Mouse (Mus musculus) brain, embryonic 14.5 days (tissue): ENCODE results near the gene Gpr62. TPM values are rescaled to one million over a fixed set of nuclear protein-coding genes. Genes with fewer than 3 reads are reported as not detected.
A peak's percentile ranks its signal among the peaks of the same experiment; 100 is the strongest.

Experiments
- DNase-seq: peaks from one replicate; pipeline ENCODE4 v3.0.0-alpha.2; 2011; ENCODE audit warnings: low read depth
- CTCF ChIP-seq: fragments of 200-500 bp; IDR thresholded peaks from 2 replicates; pipeline ENCODE4 v1.5.1; 2012; ENCODE audit warnings: inconsistent platforms, mild to moderate bottlenecking, moderate library complexity, borderline replicate concordance; ENCODE audit not compliant: insufficient read depth, insufficient read length; ENCODE audit errors: extremely low read depth
- POLR2A ChIP-seq: fragments of 200-500 bp; IDR thresholded peaks from 2 replicates; pipeline ENCODE4 v1.6.1; 2012; ENCODE audit warnings: mild to moderate bottlenecking, inconsistent platforms, borderline replicate concordance; ENCODE audit not compliant: poor library complexity, insufficient read depth, insufficient read length, severe bottlenecking; ENCODE audit errors: extremely low read depth
- polyA plus RNA-seq: library from polyadenylated mRNA; depleted of rRNA; stranded (reverse); fragments of >200 nt; gene quantifications from 2 replicates; pipeline ENCODE4 v1.2.3, GENCODE M21; 2012

Gpr62 gene
- polyA plus RNA-seq, 1 experiment: 0.52 TPM

- no peak for DNase-seq
- TF ChIP-seq POLR2A (no peak), CTCF (no peak)
Measured at GRCm38 (mm10) chr9:106482578-106483115, 16.9 kb upstream of the Gpr62 start.

- TF ChIP-seq POLR2A: no peak
- no peak for TF ChIP-seq CTCF
- DNase-seq: no peak
Measured at GRCm38 (mm10) chr9:106481676-106482075, 15.9 kb upstream of the Gpr62 start.

- TF ChIP-seq POLR2A (no peak), CTCF (no peak)
- no peak for DNase-seq
Measured at GRCm38 (mm10) chr9:106481075-106481474, 15.3 kb upstream of the Gpr62 start.

GRCm38 (mm10) chr9:106480541-106480940 is 14.8 kb upstream of the Gpr62 start:
- TF ChIP-seq POLR2A: no peak
- TF ChIP-seq CTCF: no peak
- DNase-seq: no peak

- no peak for DNase-seq
- TF ChIP-seq POLR2A (no peak), CTCF (no peak)
Measured at GRCm38 (mm10) chr9:106478101-106478500, 12.4 kb upstream of the Gpr62 start.

DNA sequence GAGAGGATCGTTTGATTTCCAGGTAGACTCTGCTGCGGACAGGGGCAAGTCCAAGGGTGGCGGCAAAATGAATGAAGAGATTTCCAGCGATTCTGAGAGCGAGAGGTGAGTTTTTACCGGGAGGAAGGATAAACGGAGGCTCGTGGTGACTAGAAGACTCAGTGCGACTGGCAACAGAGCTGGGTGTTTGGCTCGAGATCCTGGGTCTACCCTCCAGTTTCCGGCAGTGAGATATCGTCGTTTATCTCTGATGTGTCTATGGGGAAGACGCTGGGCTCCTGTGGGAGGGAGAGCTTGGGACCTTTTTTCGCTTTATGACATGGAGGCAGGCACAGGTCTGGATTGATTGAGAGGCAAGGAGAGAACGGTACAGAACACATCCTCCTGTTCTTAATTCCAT is 11.9 kb upstream of the Gpr62 start:
- DNase-seq: no peak
- TF ChIP-seq CTCF (no peak), POLR2A (no peak)

GRCm38 (mm10) chr9:106476924-106477484 is 11.3 kb upstream of the Gpr62 start, which contains the start of gene Parp3:
Gene Parp3, minus strand, starts transcription at chr9:106476949.
- TF ChIP-seq POLR2A: peak; percentile 17; the same call in 1 of the 2 replicates
- peak; percentile 98 for TF ChIP-seq CTCF
- DNase-seq: peak; percentile 100

DNA sequence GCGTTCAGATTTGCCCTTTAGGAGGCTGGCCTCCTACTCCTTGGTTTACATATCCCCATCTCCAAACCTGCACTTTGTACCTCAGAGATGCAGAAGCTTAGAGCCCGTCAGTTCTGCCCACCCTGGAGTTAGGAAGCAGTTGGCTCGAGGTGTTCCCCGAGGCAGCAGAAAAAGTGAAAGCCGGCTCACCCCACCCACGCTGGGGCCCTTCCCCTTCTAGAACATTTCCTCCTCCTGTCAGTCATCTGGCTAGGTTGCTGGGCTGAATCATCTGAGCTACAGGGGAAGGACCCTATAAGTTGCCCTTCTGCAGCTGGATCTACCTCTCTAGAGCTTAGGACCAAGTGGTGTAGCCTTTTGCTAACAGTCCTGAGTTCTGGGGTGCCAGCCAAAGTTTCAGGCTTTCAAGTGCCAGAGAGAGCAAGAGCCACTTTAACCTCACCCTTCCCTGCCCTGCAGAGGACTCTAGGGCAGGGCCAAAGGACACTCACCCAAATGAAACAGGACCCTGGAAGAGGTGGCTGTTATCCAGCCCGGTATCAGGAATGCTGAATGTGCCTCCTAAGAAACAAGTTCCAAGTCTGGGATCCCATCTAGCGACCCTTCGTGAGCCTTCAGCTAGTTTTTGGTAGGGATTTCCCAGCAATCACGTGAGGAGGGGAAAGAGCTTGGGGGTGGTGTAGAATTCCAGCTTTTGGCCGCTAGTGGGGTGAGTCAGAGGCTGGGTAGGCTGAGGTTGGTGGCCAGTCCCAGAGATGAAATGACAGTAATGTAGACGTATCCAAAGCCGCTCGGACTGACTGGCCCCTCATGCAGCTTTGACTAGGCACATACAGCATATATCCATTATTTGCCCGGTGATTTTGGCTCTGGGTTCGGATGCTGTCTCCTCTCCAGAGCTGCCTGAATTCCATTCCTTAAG is 10.5 kb upstream of the Gpr62 start:
- TF ChIP-seq CTCF (no peak), POLR2A (no peak)
- DNase-seq: no peak

DNA sequence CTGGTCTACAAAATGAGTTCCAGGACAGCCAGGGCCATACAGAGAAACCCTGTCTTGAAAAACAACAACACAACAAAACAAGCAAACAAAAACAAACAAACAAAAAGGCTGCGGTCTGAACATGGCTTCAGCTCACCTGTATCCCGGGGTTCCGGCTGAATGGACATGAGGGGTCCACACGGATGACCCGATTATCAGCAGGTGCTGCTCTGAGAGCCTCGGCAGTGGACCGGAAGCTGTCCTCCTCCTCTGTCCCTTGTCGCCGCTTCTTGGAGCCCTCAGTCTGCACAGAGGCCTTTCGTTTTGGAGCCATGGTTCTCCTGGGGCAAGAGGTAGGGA is 9.9 kb upstream of the Gpr62 start, which contains the start of gene Rrp9:
Rrp9 (plus strand) TSS at position 301 of the 339 bp plus-strand sequence.
- no peak for DNase-seq
- TF ChIP-seq POLR2A (no peak), CTCF (no peak)

- no peak for DNase-seq
- no peak for TF ChIP-seq CTCF
- no peak for TF ChIP-seq POLR2A
Measured at GRCm38 (mm10) chr9:106475046-106475445, 9.3 kb upstream of the Gpr62 start.

GRCm38 (mm10) chr9:106474456-106474855 is 8.7 kb upstream of the Gpr62 start:
- peak; percentile 80 for DNase-seq
- no peak for TF ChIP-seq POLR2A
- peak; percentile 78 for TF ChIP-seq CTCF
